ENCODE assay signal across 13 mouse cellular contexts in the genomic region with DNA sequence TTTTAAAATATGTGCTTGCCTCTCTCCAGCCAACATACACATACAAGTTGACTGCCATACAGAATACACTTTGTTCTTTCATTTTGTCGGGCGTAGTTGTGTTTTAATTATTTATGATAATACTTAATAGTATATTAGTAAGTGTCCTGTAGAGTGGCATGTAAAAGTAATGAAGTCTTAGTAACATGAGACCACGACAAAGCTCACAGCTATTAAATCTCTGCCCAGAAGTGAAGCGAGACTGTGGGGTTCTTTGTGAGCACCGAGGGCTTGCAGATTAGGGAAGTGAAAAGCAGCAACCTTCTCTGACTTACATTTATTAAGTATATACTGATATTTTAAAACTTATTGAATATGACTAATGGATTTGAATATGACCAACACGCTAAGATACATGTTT.
"Had no signal": no experiment of that assay in that cellular context is flagged by ENCODE, and none has a peak within 500 bp of the region (broad histone marks: within the 10 kb centered on the region; RNA-seq: fewer than 3 reads in every experiment).

No protein-coding gene starts in this region.

- DNase-seq: kidney, adult 11 months; kidney, adult 8-10 months; kidney, postnatal 10 days; kidney, postnatal 36 days; left cerebral cortex, postnatal 4 days; liver, postnatal 0 days; lung, embryonic 14.5 days; lung, postnatal 10 days; lung, postnatal 36 days; midbrain, embryonic 14.5 days; retina, postnatal 1 day; thymus, postnatal 25 days had no signal

- ATAC-seq: intestine, embryonic 15.5 days; liver, postnatal 0 days had no signal
